Mouse (Mus musculus) thymus, postnatal 10 days (tissue): ENCODE results near the gene Lrrc41.

Experiments used
- DNase-seq, 2 experiments: peaks; one replicate each; pipeline ENCODE4 v3.0.0; 2021; ENCODE audit warnings: low spot score in 2 of 2

The Lrrc41 gene

GRCm38 (mm10) chr4:116074861-116075620, at the start of gene Lrrc41, which contains the start of gene Uqcrh:
Lrrc41 (plus strand) TSS chr4:116075269.
Uqcrh (minus strand) TSS chr4:116075071.
- peak; percentile 92 to 94 for DNase-seq

DNA sequence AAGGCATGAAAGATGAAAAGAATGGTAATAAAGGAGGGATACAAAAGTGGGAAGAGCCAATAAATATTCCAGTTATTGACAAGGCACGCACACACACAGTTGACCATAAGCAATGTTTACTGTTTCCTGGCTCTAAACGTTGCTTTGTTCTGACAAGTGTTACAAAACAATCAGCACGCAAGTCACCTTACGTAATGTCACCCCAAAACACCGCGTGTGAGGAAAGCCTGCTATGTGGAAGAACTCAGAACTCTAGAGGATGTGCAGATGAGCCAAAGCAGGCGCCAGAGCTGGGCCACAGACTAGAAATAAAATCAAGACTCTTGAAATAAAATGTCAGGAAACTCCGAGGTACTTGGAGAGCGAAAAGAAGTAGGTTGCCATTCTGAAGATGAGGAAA, 42.2 kb upstream of the Lrrc41 start:
- no peak for DNase-seq

DNA sequence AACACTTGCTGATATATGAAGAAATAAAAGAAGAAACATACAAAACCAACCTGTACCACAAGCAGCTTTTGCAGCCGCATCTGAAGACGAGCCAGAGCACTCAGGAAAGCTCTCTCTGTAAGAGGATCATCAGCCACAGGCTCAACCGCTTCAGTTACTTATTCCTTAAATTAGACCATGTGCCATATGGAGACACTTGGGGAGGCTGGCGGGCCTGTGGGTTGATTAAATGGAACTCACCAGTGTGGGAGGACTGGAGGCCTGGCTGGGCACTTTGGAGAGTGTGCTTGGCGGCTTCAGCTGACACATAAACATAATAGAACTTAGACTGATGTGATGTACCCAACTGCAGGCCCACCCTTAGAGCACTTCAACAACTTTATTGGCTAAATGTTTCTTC, 41.7 kb upstream of the Lrrc41 start:
- DNase-seq = no peak

DNA sequence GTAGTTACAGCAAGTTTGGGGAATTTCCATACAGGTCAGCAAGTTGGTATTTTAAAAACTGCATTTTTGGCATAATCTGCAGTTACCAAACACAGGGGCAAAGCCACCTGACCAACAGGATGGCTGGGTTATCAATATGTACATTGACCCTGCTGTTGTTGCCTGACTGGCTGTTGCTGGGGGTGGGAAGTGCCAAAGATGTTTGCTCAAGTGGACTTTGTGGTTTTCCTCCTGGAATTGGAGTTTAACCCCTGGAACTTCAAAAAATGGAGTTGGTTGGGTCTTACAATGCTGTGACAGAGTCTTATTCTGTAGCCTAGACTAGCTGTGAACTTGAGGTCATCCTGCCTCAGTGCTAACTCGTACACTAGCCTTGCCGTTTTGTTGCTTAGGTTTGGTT, 34.6 kb upstream of the Lrrc41 start:
- DNase-seq = no peak

- DNase-seq = no peak
These were observed 32.9 kb upstream of the Lrrc41 start for GRCm38 (mm10) chr4:116042186-116042585.

DNA sequence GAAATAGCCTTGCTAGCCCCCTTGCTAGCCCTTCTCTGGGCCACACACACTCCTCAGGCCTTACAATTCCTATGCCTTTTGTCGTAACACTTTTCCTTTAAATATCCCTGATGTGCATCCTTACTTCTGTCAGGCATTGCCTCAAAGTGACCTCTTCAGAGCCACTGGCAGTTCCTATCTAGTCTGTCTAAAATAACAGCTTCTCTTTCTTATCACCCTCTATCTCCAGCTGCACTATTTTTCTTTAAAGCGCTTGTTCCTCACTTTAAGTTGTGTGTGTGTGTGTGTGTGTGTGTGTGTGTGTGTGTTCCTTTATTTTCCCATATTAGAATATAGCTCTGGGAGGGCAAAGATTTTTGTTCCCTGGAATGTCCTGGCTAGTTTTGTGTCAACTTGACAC, 28.5 kb upstream of the Lrrc41 start:
- no peak for DNase-seq

DNA sequence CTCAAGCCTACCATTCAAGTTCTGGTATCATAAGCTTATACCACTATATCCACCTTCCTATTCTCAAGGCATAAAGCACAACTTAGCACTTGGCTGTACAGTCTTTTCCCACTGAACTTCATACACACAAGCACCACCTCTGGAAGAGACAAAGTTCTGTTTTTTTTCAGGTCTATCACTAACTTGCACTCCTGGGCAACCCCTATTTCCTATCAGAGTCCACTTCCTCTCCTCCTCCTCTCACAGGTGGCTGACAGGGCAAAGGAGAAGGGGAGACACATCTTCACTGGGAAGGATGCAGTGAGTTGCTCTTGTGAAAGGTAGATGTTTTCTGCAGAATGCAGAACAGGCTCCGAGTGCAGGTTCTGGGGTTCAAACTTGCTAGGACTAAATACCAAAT, 27.4 kb upstream of the Lrrc41 start:
- DNase-seq = no peak

- DNase-seq = no peak
These were observed 26.7 kb upstream of the Lrrc41 start for GRCm38 (mm10) chr4:116048130-116048920.

DNA sequence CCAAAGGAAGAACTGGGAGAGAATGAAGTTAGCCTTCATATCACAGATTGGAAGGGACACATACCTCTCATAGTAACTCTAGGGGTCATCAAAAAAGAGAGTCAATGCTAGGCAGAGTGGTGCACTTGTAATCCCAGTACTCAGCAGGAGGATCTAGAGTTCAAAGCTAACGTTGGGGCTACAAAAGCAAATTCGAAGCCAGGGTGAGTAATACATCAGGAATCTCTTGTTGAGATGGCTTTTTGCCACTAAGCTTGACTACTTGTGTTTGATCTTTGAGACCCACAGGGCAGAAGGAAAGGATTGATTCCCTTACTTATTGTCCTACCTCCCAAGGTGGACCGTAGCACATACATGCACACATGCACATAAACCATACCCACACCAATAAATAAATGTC, 25.9 kb upstream of the Lrrc41 start:
- no peak for DNase-seq

DNA sequence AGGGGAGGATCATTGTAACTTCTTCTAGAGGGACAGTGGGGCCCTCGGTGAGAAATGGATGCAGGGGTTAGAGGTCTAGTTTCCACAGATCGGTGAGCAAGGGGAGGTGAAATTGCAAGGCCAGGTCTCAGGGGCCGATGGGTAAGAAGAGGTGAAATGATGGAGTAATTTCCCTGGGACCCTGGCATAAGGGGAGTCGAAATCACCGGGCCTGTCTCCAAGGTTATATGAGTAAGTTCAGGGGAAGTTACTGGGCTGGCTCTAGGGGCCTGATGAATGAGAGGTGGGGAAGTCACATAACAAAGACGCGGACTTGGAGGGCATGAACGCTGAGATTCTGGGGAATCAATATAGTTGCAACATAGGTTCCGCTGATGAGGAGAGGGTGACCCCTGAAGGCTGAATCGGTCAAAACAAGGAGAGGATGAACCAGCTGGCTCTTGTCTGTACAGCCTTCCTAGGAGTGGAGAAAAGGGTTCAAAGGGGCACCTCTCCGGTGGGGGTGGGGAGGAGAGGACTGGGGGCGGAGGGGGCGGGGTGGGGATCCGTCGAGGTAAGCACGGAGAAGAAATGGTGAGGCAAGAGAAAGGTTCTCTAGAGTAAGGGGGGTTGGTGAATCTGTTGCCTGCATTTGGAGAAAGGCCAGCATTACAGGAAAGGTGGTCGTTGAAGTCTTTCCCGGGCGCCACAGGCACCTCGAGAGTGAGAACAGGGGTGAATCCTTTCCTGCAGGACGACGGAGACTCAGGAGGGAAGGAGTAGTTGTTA, 22.4 kb upstream of the Lrrc41 start:
- peak; percentile 35 to 43 for DNase-seq

DNA sequence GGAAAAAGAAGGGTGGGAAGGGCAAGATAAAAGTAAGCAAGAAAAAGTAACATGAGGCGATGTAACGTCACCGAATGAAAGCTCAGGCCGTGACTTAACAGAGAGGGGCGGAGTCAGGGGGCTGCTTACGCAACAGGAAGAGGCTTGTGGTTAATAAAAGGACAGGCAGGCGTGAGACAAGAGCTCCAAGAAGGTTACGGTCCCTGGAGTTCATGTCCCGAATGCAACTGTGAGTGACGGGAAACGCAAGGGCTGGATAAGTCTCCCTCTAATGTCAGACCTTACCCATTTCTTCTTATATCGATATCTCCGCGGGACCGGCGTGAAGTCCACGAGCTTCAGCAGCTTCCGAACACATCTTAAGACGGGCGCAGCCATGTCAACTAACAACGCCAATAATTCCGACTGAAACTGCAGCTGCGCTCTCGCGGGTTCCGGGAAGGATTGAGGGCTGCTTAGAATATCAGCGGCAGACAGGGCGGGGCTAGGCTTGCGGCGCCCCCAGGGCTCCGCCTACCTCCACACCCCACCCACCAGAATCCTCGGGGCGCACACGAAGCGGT, 21.6 kb upstream of the Lrrc41 start, which contains the start of gene Nsun4:
Nsun4 (minus strand) TSS at position 478 of the 563 bp plus-strand sequence.
- DNase-seq = peak; percentile 84 to 87

GRCm38 (mm10) chr4:116057559-116057958, 17.5 kb upstream of the Lrrc41 start:
- no peak for DNase-seq

GRCm38 (mm10) chr4:116059012-116059726, 15.9 kb upstream of the Lrrc41 start:
- no peak for DNase-seq

- no peak for DNase-seq
These were observed 11.2 kb upstream of the Lrrc41 start for GRCm38 (mm10) chr4:116063855-116064254.

- no peak for DNase-seq
These were observed 5.0 kb upstream of the Lrrc41 start for GRCm38 (mm10) chr4:116070116-116070515.

DNA sequence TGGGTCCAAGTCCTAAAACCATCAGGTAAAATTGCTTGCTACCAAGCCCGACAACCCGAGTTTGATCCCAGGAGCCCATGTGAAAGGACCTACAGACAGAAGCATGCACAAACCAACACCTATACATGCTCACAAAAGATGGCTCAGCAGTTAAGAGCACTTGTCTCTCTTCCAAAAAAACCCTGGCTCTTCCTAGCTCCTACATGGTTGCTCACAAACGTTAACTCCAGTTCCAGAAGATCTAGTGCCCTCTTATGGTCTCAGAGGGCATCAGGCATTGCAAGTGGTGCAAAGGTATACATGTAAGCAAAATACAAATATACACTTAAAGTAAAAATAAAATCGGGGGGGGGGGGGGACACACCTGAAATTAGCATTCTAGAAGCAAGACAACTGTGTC, 1.9 kb upstream of the Lrrc41 start:
- no peak for DNase-seq

DNA sequence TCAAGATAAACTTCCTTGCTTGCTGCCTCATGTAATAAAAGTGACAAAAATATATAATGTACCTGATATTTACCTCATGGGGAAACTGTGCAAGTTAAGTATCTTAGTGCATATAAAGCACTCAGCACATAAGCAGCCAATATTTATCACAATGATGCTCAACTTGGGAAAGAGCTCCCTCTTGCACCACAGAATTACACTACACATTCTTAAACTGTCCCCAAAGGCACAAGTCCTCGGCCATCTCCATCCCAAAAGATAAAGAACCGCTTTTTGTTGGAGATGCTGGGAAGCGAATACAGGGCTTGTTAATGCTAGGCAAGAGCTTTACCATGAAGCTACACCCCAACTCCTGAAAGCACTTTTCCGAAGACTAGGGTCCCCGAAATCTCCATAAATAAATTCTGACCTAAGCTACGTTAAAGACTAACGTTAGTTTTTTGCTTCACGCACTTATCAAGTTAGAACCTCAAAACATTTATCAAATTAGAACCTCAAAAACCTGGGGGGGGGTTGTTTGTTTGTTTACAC, 859 bp upstream of the Lrrc41 start:
- DNase-seq = no peak

GRCm38 (mm10) chr4:116075631-116076368, 731 bp downstream of the Lrrc41 start:
- peak; percentile 65 for DNase-seq

DNA sequence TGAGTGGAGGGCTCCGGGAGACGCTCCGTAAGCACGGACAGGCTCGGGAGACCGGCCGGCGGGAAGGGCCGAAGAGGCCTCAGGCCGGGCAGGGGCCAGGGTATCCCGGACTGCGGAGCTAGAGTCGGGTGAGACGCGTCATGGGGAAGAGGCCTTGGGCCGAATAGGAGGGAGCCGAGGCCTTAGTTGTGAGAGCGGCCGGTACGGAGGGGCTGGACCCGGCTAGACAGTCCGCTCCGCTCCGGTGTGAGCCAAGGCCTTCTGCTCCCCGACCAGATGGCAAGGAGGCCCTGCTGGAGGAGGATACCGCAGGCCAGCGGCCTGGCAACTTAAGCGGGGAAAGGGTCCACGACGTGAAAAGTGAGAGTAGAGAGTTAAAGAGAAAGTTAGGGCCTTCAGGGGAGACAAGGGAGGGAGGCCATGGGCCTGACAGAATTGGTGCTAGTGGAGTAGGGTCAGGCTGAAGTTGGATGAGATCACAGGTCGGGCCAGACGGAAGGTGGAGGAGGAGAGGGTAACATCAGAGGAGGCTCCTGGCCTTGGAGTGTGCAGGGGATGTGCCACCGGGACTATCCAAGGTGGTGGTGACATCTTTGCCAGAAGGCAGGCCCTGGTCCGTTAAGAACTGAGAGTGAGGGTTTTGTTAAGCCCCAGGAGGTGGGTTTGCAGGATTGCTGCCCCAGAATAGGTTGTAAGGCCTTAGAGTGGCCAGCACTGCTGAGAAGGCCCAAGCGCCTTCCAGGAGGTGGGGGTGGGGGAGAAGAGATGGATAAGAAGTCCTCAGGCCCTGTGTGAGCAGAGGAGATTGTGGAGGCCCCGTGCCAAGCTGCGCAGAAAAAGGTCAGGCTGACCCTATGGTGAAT, 1.5 kb downstream of the Lrrc41 start:
- peak; percentile 17 to 28 for DNase-seq
